Mouse (Mus musculus) myocyte (in vitro differentiated cells): Measurements from ENCODE around the gene Ociad2. TPM values are rescaled to one million over a fixed set of nuclear protein-coding genes. Genes with fewer than 3 reads are reported as not detected.

Experiments
- H3K27me3 ChIP-seq: one replicate; pipeline ENCODE4 v1.6.1; 2011; ENCODE audit not compliant: control insufficient read depth, insufficient read depth, insufficient read length
- H3K36me3 ChIP-seq: one replicate; pipeline ENCODE4 v1.6.1; 2011; ENCODE audit not compliant: control insufficient read depth, insufficient read depth
- H3K4me2 ChIP-seq: one replicate; pipeline ENCODE4 v1.6.1; 2011; ENCODE audit warnings: low read depth, control low read depth
- H3K4me3 ChIP-seq: one replicate; pipeline ENCODE4 v1.5.1; 2011; ENCODE audit warnings: mild to moderate bottlenecking, control low read depth, moderate library complexity
- H3K79me2 ChIP-seq: one replicate; pipeline ENCODE4 v1.6.1; 2011; ENCODE audit not compliant: control insufficient read depth, insufficient read depth
- H3ac ChIP-seq: one replicate; pipeline ENCODE4 v1.6.1; 2011; ENCODE audit not compliant: control insufficient read depth, insufficient read length
- CEBPB ChIP-seq: IDR thresholded peaks from 2 replicates; pipeline ENCODE4 v1.6.1; 2011; ENCODE audit warnings: mild to moderate bottlenecking, moderate library complexity; ENCODE audit not compliant: poor library complexity, insufficient read depth, severe bottlenecking
- E2F4 ChIP-seq: IDR thresholded peaks from one replicate; pipeline ENCODE4 v1.6.1; 2011; ENCODE audit warnings: mild to moderate bottlenecking, control low read depth, moderate library complexity; ENCODE audit not compliant: insufficient read depth
- MAX ChIP-seq: IDR thresholded peaks from one replicate; pipeline ENCODE4 v1.6.1; 2011; ENCODE audit warnings: low read depth, mild to moderate bottlenecking, control low read depth
- MYOD1 ChIP-seq, 3 experiments: IDR thresholded peaks; one replicate each; pipeline ENCODE4 v1.6.1; 2011; ENCODE audit warnings: control low read depth in 2 of 3, low read depth in 2 of 3, mild to moderate bottlenecking in 2 of 3, moderate library complexity in 1 of 3; ENCODE audit not compliant: insufficient read length in 2 of 3, control insufficient read depth in 1 of 3
- MYOG ChIP-seq, 3 experiments: IDR thresholded peaks; one replicate each; pipeline ENCODE4 v1.6.1; 2011; ENCODE audit warnings: control low read depth in 2 of 3, low read depth in 2 of 3, mild to moderate bottlenecking in 2 of 3; ENCODE audit not compliant: insufficient read length in 2 of 3, control insufficient read depth in 1 of 3, insufficient read depth in 1 of 3
- POLR2A ChIP-seq: IDR thresholded peaks from one replicate; pipeline ENCODE4 v1.6.1; 2011; ENCODE audit warnings: low read depth, mild to moderate bottlenecking, control low read depth, moderate library complexity; ENCODE audit not compliant: insufficient read length
- POLR2AphosphoS2 ChIP-seq: IDR thresholded peaks from one replicate; pipeline ENCODE4 v1.6.1; 2011; ENCODE audit warnings: low read depth, control low read depth; ENCODE audit not compliant: insufficient read length
- REST ChIP-seq: IDR thresholded peaks from one replicate; pipeline ENCODE4 v1.6.1; 2011; ENCODE audit warnings: mild to moderate bottlenecking, control low read depth, moderate library complexity; ENCODE audit not compliant: insufficient read depth, insufficient read length
- SRF ChIP-seq: IDR thresholded peaks from one replicate; pipeline ENCODE4 v1.6.1; 2011; ENCODE audit warnings: low read depth; ENCODE audit not compliant: control insufficient read depth, insufficient read length
- TCF12 ChIP-seq: IDR thresholded peaks from one replicate; pipeline ENCODE4 v1.6.1; 2011; ENCODE audit warnings: mild to moderate bottlenecking, control low read depth; ENCODE audit not compliant: poor library complexity, insufficient read depth, severe bottlenecking
- TCF3 ChIP-seq: IDR thresholded peaks from one replicate; pipeline ENCODE4 v1.6.1; 2011; ENCODE audit warnings: low read depth, control low read depth; ENCODE audit not compliant: insufficient read length
- USF1 ChIP-seq: IDR thresholded peaks from one replicate; pipeline ENCODE4 v1.6.1; 2011; ENCODE audit warnings: low read depth, mild to moderate bottlenecking, control low read depth, moderate library complexity
- polyA plus RNA-seq: library from polyadenylated mRNA; unstranded; fragments of >200 nt; fragmentation: generic; extraction: Trizol; gene quantifications from one replicate; pipeline ENCODE4 v1.2.1, GENCODE M21; 2012; ENCODE audit warnings: missing spikeins

Gene Ociad2
- polyA plus RNA-seq, 1 experiment = 4.1 TPM

- no peak for TF ChIP-seq POLR2A
- no peak for TF ChIP-seq TCF3
- TF ChIP-seq E2F4 = no peak
- no peak for TF ChIP-seq POLR2AphosphoS2
- no peak for TF ChIP-seq CEBPB
- no peak for TF ChIP-seq MYOG (IDR thresholded peaks at IDR 0.05; ENCODE audit: control insufficient read depth in 1 of 3, insufficient read depth in 1 of 3, insufficient read length in 2 of 3, low read depth in 2 of 3)
- no peak for TF ChIP-seq SRF
- TF ChIP-seq MYOD1 (IDR thresholded peaks at IDR 0.05; ENCODE audit: control insufficient read depth in 1 of 3, insufficient read length in 2 of 3, low read depth in 2 of 3) = no peak
- no peak for TF ChIP-seq MAX
- no peak for TF ChIP-seq TCF12
- TF ChIP-seq USF1 = no peak
- TF ChIP-seq REST = no peak
Observed at GRCm38 (mm10) chr5:73311458-73311857, 29.4 kb downstream of the Ociad2 start.

GRCm38 (mm10) chr5:73310401-73310800, 30.4 kb downstream of the Ociad2 start:
- Histone ChIP-seq H3K27me3 (no peaks in the 10 kb centered on the region), H3K4me2 (no peak overlapping the region), H3K36me3 (peaks cover 83% of the 10 kb centered on the region), H3K4me3 (no peak overlapping the region), H3ac (no peak overlapping the region), H3K79me2 (no peaks in the 10 kb centered on the region)
- TF ChIP-seq TCF3 = no peak

More at GRCm38 (mm10) chr5:73311458-73311857, 29.4 kb downstream of the Ociad2 start:
- no peak overlapping the region for H3ac ChIP-seq
- no peaks in the 10 kb centered on the region for H3K79me2 ChIP-seq
- no peak overlapping the region for H3K4me3 ChIP-seq
- no peaks in the 10 kb centered on the region for H3K27me3 ChIP-seq
- peaks cover 77% of the 10 kb centered on the region for H3K36me3 ChIP-seq
- no peak overlapping the region for H3K4me2 ChIP-seq

- no peak overlapping the region for H3K4me2 ChIP-seq
- no peaks in the 10 kb centered on the region for H3K27me3 ChIP-seq
- no peak for TF ChIP-seq MYOG (IDR thresholded peaks at IDR 0.05; ENCODE audit: control insufficient read depth in 1 of 3, insufficient read depth in 1 of 3, insufficient read length in 2 of 3, low read depth in 2 of 3)
- TF ChIP-seq POLR2A = no peak
- TF ChIP-seq USF1 = no peak
- TF ChIP-seq MYOD1 (IDR thresholded peaks at IDR 0.05; ENCODE audit: control insufficient read depth in 1 of 3, insufficient read length in 2 of 3, low read depth in 2 of 3) = no peak
- no peak for TF ChIP-seq TCF3
- no peak for TF ChIP-seq E2F4
- no peak for TF ChIP-seq CEBPB
- TF ChIP-seq POLR2AphosphoS2 = no peak
- no peak for TF ChIP-seq MAX
- no peak for TF ChIP-seq TCF12
- no peak for TF ChIP-seq REST
- no peak for TF ChIP-seq SRF
- H3K79me2 ChIP-seq = no peaks in the 10 kb centered on the region
- peaks cover 89% of the 10 kb centered on the region for H3K36me3 ChIP-seq
- no peak overlapping the region for H3ac ChIP-seq
- H3K4me3 ChIP-seq = no peak overlapping the region
Observed at GRCm38 (mm10) chr5:73309496-73309895, 31.3 kb downstream of the Ociad2 start.

GRCm38 (mm10) chr5:73307297-73307696, 33.5 kb downstream of the Ociad2 start:
- Histone ChIP-seq H3K27me3 (no peaks in the 10 kb centered on the region), H3K4me3 (no peak overlapping the region), H3K36me3 (peaks cover 87% of the 10 kb centered on the region), H3K4me2 (no peak overlapping the region), H3K79me2 (no peaks in the 10 kb centered on the region), H3ac (no peak overlapping the region)
- TF ChIP-seq SRF (no peak), MAX (no peak), POLR2A (no peak), MYOG (IDR thresholded peaks at IDR 0.05; ENCODE audit: control insufficient read depth in 1 of 3, insufficient read depth in 1 of 3, insufficient read length in 2 of 3, low read depth in 2 of 3) (no peak)

GRCm38 (mm10) chr5:73306486-73306885, 34.3 kb downstream of the Ociad2 start:
- TF ChIP-seq TCF3 (no peak), POLR2AphosphoS2 (no peak), USF1 (no peak)

GRCm38 (mm10) chr5:73304507-73304906, 36.3 kb downstream of the Ociad2 start:
- Histone ChIP-seq H3K79me2 (peaks cover 3% of the 10 kb centered on the region), H3K4me2 (no peak overlapping the region), H3K36me3 (peaks cover 90% of the 10 kb centered on the region), H3ac (no peak overlapping the region), H3K27me3 (no peaks in the 10 kb centered on the region), H3K4me3 (no peak overlapping the region)
- no peak for TF ChIP-seq TCF12
- TF ChIP-seq MAX = no peak
- TF ChIP-seq TCF3 = no peak
- TF ChIP-seq CEBPB = no peak
- TF ChIP-seq E2F4 = no peak
- no peak for TF ChIP-seq POLR2A
- TF ChIP-seq REST = no peak
- TF ChIP-seq MYOD1 (IDR thresholded peaks at IDR 0.05; ENCODE audit: control insufficient read depth in 1 of 3, insufficient read length in 2 of 3, low read depth in 2 of 3) = no peak
- TF ChIP-seq SRF = no peak

More at GRCm38 (mm10) chr5:73306486-73306885, 34.3 kb downstream of the Ociad2 start:
- Histone ChIP-seq H3K4me2 (no peak overlapping the region), H3ac (no peak overlapping the region), H3K27me3 (no peaks in the 10 kb centered on the region), H3K4me3 (no peak overlapping the region), H3K36me3 (peaks cover 91% of the 10 kb centered on the region), H3K79me2 (no peaks in the 10 kb centered on the region)
